Comparison of ENCODE assay signal across 8 mouse cellular contexts in the genomic region with DNA sequence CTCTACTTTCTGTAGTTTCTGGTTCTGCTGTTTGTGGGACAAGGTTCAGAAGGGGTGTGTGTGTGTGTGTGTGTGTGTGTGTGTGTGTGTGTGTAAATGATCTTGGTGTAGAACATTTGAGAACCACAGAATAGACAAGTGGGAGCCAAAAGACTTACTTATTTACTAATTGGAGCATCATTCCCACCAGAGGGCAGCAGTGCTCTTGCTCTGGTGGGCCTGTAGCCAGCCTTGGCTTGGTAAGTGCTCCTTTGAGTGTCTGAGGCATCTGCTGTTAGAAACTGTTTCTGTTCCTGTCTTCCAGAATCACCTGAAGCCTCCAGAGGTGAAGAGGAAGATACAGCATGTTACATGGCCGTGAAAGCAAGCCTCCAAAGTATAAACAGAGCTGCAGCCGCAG. TPM values are rescaled to one million over a fixed set of nuclear protein-coding genes. Genes with fewer than 3 reads are reported as not detected.
DNase-seq lines count a peak whose midpoint lies in the region; ATAC-seq and TF ChIP-seq lines count a peak whose summit lies in the region.

No protein-coding gene starts in this region.

- peak; percentile 76 to 81 for DNase-seq in heart, postnatal 10 days
- peak; percentile 46 for DNase-seq in CH12.LX (ENCODE audit: extremely low read depth)
- DNase-seq in cerebellum, adult 11-12 months = peak; percentile 41
- peak; percentile 44 to 84 for DNase-seq in frontal cortex, postnatal 36 days (ENCODE audit: low spot score in 2 of 2)
- DNase-seq in layer of hippocampus, postnatal 14 days (ENCODE audit: low spot score in 2 of 2) = peak; percentile 54 to 75
- peak; percentile 54 for DNase-seq in mesoderm, embryonic 11.5 days (ENCODE audit: low read depth, low spot score)
- DNase-seq in thymus, postnatal 14 days = peak; percentile 61

- WGBS in heart, embryonic 12.5 days = 75% methylated on average over 2 of the region's 2 CpGs

- intact Hi-C loops in heart, postnatal 10 days (cut with DNase I) = loop anchor here (1.0 to 10.0 kb wide), 2 partner anchors 151 to 332 kb away; a partner anchor contains a TSS

- no peaks in the 10 kb centered on the region for H3K9me3 ChIP-seq in heart, embryonic 12.5 days (replicated peaks)
- H3K9me3 ChIP-seq in CH12.LX (replicated peaks; ENCODE audit: low read length) = no peaks in the 10 kb centered on the region

- H3K36me3 ChIP-seq in heart, embryonic 12.5 days = peaks cover 66% of the 10 kb centered on the region
- peaks cover 41 to 86% of the 10 kb centered on the region in 2 experiments for H3K36me3 ChIP-seq in CH12.LX (replicated peaks in 1 of 2; ENCODE audit: control insufficient read depth in 1 of 2, insufficient read depth in 1 of 2, low read length in 1 of 2)

- H3K4me1 ChIP-seq in heart, embryonic 12.5 days (replicated peaks) = peaks cover 6% of the 10 kb centered on the region
- no peaks in the 10 kb centered on the region; a peak in 1 of 4 replicates for H3K4me1 ChIP-seq in CH12.LX (ENCODE audit: control insufficient read depth in 1 of 2, insufficient read depth in 2 of 2)

- H3K4me3 ChIP-seq in heart, embryonic 12.5 days = no peak overlapping the region
- H3K4me3 ChIP-seq in CH12.LX (replicated peaks in 1 of 3; ENCODE audit: low read depth in 2 of 3, low read length in 2 of 3, poor library complexity in 1 of 3) = no peak overlapping the region

- H3K9ac ChIP-seq in heart, embryonic 12.5 days = no peak overlapping the region
- no peak overlapping the region for H3K9ac ChIP-seq in CH12.LX (ENCODE audit: insufficient read depth, low read depth)

- no peak for TF ChIP-seq POLR2A in CH12.LX (IDR thresholded peaks at IDR 0.05; ENCODE audit: low read depth, low read length)

- H3K4me2 ChIP-seq in heart, embryonic 12.5 days = no peak overlapping the region
- no peak overlapping the region for H3K4me2 ChIP-seq in CH12.LX (ENCODE audit: insufficient read depth, low read depth, poor library complexity, severe bottlenecking)

- no peak for TF ChIP-seq EP300 in CH12.LX (IDR thresholded peaks at IDR 0.05; ENCODE audit: low read length)

- peak; percentile 55 for TF ChIP-seq RAD21 in CH12.LX (IDR thresholded peaks at IDR 0.05; ENCODE audit: low read depth, low read length)

- dilution Hi-C loops in CH12.LX (cut with MboI; ENCODE audit: extremely low pct_ligation_motif_present, extremely low pct_unique_long_range_greater_than_20kb, low sequenced_read_pairs) = no loop called here

- no peak for ATAC-seq in heart, embryonic 12.5 days (ENCODE audit: insufficient number of reproducible peaks, low FRiP score)

- H3K79me2 ChIP-seq in CH12.LX (replicated peaks; ENCODE audit: control insufficient read depth, extremely low read depth, insufficient read depth, poor library complexity, severe bottlenecking) = no peaks in the 10 kb centered on the region

- H3K27me3 ChIP-seq in heart, embryonic 12.5 days (replicated peaks) = no peaks in the 10 kb centered on the region
- H3K27me3 ChIP-seq in CH12.LX (replicated peaks) = no peaks in the 10 kb centered on the region

- TF ChIP-seq CTCF in CH12.LX (conservative IDR thresholded peaks at IDR 0.05 in 1 of 2, IDR thresholded peaks at IDR 0.05 in 1 of 2; ENCODE audit: low read depth in 2 of 2, low read length in 2 of 2) = peak; percentile 14 to 70; a peak in 3 of 4 replicates

- in situ Hi-C loops in CH12.LX (cut with MboI; ENCODE audit: low pct_ligation_motif_present, low pct_unique_long_range_greater_than_20kb, low sequenced_read_pairs) = no loop called here

- H3K27ac ChIP-seq in heart, embryonic 12.5 days (ENCODE audit: poor library complexity, severe bottlenecking) = no peak overlapping the region
- H3K27ac ChIP-seq in CH12.LX (ENCODE audit: insufficient read depth, low read depth) = no peak overlapping the region

TF ChIP-seq in CH12.LX, 34 proteins besides CTCF, POLR2A, EP300 and RAD21:
- TF ChIP-seq MAX (IDR thresholded peaks at IDR 0.05; ENCODE audit: low read length) (no peak), UBTF (IDR thresholded peaks at IDR 0.05; ENCODE audit: low read depth, low read length) (no peak), SMC3 (IDR thresholded peaks at IDR 0.05; ENCODE audit: low read depth, low read length) (peak; percentile 52)

RNA-seq across cellular contexts. Expression of a gene that starts 14.4 kb away (rescaled TPM):
- 10 to 100 TPM; 13.0 to 15.3 TPM for total RNA-seq in heart, postnatal 10 days (2021)
- 25.7 and 27.8 TPM in 2 replicates for polyA plus RNA-seq in heart, embryonic 12.5 days (2016; fragmentation: Nextera tagmentation; extraction: Ambion mirVana)
- total RNA-seq in CH12.LX (2012; rRNA removed) (20.9 and 22.6 TPM in 2 replicates), CH12.LX (2014; rRNA removed) (39.8 and 42.6 TPM in 2 replicates)
- polyA plus RNA-seq in CH12.LX (2012; ENCODE audit: insufficient read length, low read depth) = 18.4 and 19.5 TPM in 2 replicates
- total RNA-seq in layer of hippocampus, postnatal 14 days (2021) = 10 to 100 TPM; 21.3 to 21.7 TPM

RNA-seq across cellular contexts. Expression of a gene that starts 14.4 kb away (rescaled TPM):
- total RNA-seq in heart, postnatal 10 days (2021) = 10 to 100 TPM; 17.0 TPM
- polyA plus RNA-seq in heart, embryonic 12.5 days (2016; fragmentation: Nextera tagmentation; extraction: Ambion mirVana) = 9.6 and 10.6 TPM in 2 replicates
- 6.0 and 7.6 TPM in 2 replicates for total RNA-seq in CH12.LX (2012; rRNA removed)
- total RNA-seq in CH12.LX (2014; rRNA removed) = 3.1 and 3.8 TPM in 2 replicates
- polyA plus RNA-seq in CH12.LX (2012; ENCODE audit: insufficient read length, low read depth) = 8.0 and 8.4 TPM in 2 replicates
- total RNA-seq in layer of hippocampus, postnatal 14 days (2021) = 10 to 100 TPM; 40.6 to 42.3 TPM
